Mouse (Mus musculus) retina, embryonic 14.5 days (tissue): ENCODE data around the gene H2-T23.
"Not testable (repeated sequence)": the region's sequence is repeated elsewhere in the genome, so short reads cannot be mapped to it uniquely, and the experiment has no call there.

Source experiments
- DNase-seq: peaks from one replicate; pipeline ENCODE4 v3.0.0-alpha.2; 2015; ENCODE audit warnings: low spot score

H2-T23 gene

GRCm38 (mm10) chr17:36023710-36024654, 8.7 kb downstream of the H2-T23 start:
- DNase-seq, result no peak

DNA sequence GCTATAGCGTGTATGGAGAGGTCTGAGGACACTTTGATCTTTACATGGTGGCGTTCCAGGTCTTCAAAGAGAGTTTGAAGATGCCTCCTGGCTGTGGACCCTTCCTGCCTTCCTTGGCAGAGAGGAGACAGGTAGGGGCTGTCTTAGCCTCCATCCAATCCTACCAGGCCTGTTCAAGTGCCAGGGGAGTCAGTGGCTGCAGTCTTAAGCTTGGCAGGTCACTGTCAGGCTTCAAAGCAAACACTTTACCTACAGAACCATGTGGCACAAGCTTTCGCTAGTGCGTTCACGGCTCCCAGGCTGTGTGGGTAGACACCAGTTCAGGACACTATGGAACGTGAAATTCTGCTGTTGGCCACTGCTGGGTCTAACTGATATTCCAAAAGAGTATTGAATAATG, 9.7 kb downstream of the H2-T23 start:
- DNase-seq, result no peak

GRCm38 (mm10) chr17:36022098-36022497, 10.6 kb downstream of the H2-T23 start:
- DNase-seq, result no peak

DNA sequence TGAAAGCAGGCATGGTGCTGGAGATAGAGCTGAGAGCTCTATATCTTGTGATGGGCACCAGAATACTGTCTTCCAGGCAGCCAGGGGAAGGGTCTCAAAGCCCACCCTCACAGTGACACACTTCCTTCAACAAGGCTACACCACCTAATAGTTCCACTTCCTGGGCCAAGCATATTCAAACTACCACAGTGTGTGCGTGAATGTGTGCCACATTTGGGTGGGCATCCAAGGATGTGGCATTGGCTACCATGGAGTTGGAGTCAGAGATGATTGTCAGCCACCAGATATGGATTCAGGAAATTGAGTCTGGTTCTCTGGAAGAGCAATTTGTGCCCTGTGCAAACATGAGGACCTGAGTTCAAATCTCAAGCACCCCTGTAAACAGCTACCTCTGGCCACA, 11.3 kb downstream of the H2-T23 start:
- no peak for DNase-seq

DNA sequence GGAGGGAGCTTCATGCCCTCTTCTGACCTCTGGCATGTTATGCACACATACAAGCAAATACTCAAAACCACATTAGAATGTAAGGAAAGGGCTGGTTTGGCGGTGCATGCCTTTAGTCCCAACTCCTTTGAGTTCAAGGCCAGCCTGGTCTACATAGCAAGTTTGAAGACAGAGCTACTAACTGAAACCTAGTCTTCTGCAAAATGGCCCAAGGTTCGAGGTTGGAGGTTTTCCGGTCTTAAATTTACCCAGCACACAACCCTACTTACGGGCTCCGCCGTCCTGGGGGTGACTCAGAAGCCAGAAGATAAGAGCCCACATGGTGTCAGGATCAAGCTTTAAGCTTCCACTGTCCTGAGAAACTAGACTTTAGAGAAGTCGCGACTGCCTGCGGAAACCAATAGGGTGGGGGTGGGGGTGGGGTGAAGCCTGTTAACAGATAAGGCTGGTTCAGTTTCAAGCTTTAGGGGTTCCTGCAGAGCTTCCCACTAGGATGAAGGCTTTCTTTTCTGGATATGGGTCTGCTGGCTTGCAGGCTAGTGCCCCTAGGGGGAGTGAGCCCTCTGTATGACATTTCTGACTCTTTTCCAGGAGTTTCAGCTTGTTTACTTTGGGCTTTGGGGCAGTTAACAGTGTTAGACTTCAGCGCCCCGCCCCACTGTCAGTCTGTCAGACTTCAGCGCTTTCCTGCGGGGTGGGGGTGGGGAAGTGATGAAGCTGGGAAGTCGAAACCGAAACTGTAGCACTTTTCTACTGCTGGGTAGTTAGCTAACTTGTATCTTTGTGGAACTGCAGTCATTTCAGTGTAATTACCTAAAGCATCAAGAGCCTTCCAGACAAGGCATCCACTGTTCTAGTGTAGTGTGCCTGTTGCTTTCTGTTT, 12.2 kb downstream of the H2-T23 start, which contains the start of gene H2-T24:
Gene H2-T24 (minus strand): TSS at position 370 of the 883 bp plus-strand sequence.
- no peak for DNase-seq

GRCm38 (mm10) chr17:36019519-36019918, 13.1 kb downstream of the H2-T23 start:
- DNase-seq, result no peak

GRCm38 (mm10) chr17:36018979-36019378, 13.7 kb downstream of the H2-T23 start:
- DNase-seq, result no peak

- DNase-seq, result no peak
Observed at GRCm38 (mm10) chr17:36017046-36017445, 15.6 kb downstream of the H2-T23 start.

DNA sequence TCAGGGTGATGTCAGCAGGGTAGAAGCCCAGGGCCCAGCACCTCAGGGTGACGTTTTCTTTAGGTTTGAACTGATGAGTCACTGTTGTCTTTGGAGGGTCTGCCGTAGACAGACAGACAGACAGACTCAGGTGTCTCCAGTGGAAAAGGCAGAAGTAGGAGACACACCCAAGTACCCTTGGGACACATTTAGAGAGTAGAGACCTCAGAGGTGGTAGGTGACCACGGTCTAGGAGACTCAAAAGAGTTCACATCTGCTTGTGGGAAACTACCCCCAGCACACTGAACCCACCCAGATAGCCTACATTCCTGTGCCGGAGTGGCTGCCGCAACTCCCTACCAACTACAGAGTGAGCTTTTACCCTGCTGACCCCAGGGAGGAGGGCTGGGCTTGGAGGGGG, 17.7 kb downstream of the H2-T23 start:
- DNase-seq, result no peak

DNA sequence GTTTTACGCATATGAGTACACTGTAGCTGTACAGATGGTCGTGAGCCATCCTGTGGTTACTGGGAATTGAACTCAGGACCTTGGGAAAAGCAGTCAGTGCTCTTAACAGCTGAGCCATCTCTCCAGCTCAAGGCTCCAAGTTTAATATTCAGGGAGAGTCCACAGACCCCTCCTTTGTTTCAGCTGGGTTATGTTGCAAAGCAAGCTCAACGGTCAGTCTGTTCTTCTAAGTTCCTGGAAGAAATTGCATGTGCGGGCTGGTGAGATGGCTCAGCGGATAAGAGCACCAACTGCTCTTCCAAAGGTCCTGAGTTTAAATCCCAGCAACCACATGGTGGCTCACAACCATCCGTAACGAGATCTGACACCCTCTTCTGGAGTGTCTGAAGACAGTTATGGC, 28.2 kb downstream of the H2-T23 start:
- DNase-seq, result not testable (repeated sequence)

DNA sequence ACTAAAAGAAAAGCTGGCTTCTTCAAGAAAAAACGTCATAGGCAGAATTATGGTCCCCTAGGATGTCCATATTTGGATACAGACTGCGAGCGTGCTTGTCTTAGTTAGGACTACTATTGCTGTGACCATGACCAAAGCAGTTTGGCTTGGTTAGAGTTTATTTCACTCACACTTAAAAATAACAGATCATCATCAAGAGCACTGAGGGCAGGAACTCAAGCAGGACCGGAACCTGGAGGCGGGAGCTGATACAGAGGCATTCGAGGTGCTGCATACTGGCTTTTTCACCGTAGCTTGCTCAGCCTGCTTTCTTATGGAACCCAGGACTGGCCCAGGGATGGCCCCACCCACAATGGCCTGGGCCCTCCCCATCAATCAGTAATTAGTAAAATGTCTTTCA, 29.3 kb downstream of the H2-T23 start:
- no peak for DNase-seq

DNA sequence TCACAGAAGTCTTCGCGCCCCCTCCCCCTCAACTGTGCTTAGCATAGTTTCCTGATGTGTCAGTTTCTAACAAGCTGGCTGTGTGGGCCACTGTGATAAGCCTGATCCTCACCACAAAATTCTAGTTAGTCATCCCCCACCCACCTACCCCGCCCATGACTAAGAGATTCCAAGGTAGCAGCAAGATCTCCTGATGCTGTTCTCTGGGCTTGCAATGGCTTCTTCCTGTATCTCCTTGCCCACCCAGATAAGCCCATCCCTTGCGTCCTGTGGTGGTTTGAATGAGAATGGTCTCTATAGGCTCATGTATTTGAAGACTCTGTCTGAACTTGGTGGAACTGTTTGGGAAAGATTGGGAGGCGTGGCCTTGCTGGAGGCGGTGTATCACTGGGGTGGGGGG, 30.7 kb downstream of the H2-T23 start:
- no peak for DNase-seq

- no peak for DNase-seq
Observed at GRCm38 (mm10) chr17:36001121-36001897, 31.3 kb downstream of the H2-T23 start.

GRCm38 (mm10) chr17:36000349-36000748, 32.3 kb downstream of the H2-T23 start:
- DNase-seq, result no peak

DNA sequence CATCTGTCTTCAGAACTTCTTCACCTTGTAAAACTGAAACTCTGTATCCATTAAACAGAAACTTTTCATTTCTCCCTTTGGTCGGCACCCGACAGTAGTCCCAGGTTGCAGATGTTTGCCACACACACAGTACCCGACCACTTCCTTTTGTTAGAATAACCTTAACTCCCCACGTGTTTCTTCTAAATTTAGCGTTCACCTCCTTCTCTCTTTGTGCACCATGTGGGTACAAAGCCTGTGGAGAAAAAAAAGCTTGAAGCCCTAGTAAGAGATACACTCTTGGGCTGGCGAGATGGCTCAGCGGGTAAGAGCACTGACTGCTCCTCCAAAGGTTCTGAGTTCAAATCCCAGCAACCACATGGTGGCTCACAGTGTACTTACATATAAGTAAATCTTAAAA, 33.3 kb downstream of the H2-T23 start:
- DNase-seq, result no peak

DNA sequence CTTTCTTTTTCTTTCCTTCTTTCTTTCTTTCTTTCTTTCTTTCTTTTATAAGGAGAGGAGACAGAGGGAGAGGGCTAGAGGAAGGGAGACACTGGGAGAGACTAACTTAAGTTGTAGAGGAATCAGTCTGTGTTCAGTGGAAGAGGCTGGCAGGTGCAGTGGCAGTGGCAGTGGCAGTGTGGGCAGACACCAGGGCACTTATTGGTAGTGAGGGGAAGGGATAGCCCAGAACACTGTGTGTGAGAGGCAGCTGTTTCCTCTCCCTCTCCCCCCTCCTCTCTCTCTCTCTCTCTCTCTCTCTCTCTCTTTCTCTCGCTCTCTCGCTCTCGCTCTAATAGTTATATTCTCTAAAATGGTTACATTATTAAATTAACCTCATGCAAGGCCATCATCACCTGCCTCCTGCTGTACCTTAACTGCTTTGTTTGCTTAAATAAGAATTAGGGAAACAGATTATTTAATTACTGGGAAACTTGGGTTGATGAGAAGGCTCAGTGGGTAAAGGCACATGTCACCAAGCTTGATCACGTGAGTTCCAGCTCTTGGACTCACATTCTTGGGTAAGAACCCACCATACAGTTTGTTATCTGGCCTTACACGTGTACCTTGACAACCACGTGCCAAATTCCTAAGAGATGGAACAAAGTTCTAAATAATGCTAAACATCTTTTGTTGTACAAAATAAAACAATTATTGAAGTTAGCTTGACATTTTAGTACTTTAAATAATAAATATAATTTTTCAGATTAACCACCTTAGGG, 33.9 kb downstream of the H2-T23 start:
- no peak for DNase-seq

DNA sequence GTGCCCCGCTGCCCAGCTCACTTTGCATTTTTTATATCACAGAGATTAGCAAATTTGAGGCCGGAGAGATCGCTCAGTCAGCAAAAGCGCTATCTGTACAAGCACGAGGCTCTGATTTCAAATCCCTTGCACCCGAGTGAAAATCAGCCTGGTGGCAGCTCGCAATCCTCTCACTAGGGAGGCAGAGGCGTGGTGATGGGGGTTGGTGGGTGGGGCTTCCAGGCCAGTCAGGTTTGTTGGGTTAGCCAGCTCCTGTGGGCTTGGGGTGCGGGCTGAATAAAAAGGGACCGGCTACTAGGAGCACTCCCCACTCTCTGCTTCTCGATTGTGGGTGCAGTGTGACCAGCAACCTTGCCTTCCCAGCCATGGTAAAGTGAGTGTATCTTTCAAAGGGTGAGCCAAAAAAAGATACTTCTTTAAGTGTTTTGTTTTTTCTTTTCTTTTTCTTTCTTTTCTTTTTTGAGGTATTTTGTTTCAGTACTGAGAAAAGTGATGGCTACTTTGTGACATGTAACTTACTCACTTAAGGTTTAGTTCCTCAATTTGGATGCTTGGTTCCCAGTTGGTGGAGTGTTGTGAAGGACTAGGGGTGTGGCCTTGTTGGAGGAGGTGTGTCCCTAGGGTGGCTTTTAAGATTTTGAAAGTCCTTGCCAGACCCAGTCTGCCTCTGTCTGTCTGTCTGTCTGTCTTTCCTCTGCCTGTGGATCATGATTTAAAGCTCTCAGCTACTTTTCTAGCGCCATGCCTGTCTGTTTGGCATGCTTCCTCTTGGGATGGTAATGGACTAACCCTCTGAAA, 34.7 kb downstream of the H2-T23 start:
- DNase-seq, result no peak

GRCm38 (mm10) chr17:35996949-35997348, 35.7 kb downstream of the H2-T23 start:
- peak; percentile 98 for DNase-seq

DNA sequence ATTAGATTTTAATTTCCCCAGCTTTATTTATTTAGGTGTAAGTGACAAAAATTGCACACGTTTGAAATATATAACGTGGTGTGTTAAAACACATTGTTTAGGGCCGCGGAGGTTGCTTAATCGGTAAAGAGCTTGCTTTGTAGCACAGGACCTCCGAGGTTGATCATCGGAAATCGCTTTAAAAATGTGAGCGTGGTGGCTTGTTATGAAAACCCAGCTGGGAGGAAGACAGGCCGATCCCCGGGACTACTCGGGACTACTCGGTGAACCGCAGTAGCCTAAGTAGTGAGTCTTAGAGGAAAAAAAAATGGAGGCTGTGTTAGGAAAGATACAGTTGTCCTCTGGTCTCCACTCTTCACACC, 37.8 kb downstream of the H2-T23 start:
- peak; percentile 17 for DNase-seq

- peak; percentile 79 for DNase-seq
Observed at GRCm38 (mm10) chr17:35994175-35994878, 38.3 kb downstream of the H2-T23 start.
